Mouse (Mus musculus) NIH3T3 (cell line): ENCODE measurements around the gene Nlgn2.
A peak's percentile ranks its signal among the peaks of the same experiment; 100 is the strongest.

Source experiments
- DNase-seq: peaks from one replicate; pipeline ENCODE4 v3.0.0-alpha.2; 2012; ENCODE audit warnings: low read depth

The Nlgn2 gene

GRCm38 (mm10) chr11:69828832-69829231 lies 8.8 kb downstream of the Nlgn2 start:
- no peak for DNase-seq

DNA sequence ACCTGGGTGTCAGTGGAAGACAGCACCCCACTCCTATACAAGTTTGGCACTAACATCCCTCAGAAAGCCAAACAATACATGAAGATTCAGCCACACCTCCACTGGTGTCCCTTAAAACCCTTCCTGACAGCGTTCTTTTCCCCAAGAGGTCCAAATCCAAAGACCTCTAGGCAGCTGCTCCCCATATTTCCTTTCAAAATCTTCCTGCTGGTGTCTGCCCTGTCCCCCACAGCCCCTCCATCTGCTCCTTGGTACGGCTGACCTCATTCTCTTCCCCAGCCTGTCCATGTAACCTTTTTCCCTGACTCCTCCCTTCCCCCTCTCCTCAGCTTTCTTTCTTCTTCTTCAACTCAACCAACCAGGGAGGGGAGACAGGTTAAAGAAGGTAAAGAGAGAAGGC lies 14.1 kb downstream of the Nlgn2 start:
- DNase-seq, result no peak

- DNase-seq, result no peak
These were observed 15.5 kb downstream of the Nlgn2 start, which contains the start of gene Spem1 for GRCm38 (mm10) chr11:69822080-69822479. Spem1 (minus strand) TSS chr11:69822180.

- no peak for DNase-seq
These were observed 18.7 kb downstream of the Nlgn2 start for GRCm38 (mm10) chr11:69818871-69819270.

- DNase-seq, result no peak
These were observed 19.2 kb downstream of the Nlgn2 start, which contains the start of gene Spem2 for GRCm38 (mm10) chr11:69818365-69818764. Spem2 (minus strand) TSS chr11:69818465.

- no peak for DNase-seq
These were observed 21.1 kb downstream of the Nlgn2 start for GRCm38 (mm10) chr11:69816520-69816919.

- DNase-seq, result no peak
These were observed 22.4 kb downstream of the Nlgn2 start, which contains the start of gene Gm39566 for GRCm38 (mm10) chr11:69815155-69815554. Gm39566 (minus strand) TSS chr11:69815298.

DNA sequence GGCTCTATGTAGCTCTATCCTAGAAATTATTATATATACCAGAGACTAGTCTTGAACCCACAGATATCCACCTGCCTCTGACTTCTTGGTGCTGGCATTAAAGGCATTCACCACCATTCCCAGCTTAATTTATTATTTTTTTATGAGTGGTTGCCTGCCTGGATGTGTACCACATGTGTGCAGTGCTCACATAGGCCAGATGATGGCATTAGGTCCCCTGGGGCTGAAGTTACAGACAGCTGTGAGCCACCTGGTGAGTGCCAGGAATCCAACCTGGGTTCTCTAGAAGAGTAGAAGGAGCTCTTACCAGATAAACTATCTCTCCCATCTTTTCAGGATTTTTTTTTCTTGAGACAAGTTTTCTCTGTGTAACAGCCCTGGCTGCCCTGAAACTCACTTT lies 27.3 kb downstream of the Nlgn2 start:
- no peak for DNase-seq

DNA sequence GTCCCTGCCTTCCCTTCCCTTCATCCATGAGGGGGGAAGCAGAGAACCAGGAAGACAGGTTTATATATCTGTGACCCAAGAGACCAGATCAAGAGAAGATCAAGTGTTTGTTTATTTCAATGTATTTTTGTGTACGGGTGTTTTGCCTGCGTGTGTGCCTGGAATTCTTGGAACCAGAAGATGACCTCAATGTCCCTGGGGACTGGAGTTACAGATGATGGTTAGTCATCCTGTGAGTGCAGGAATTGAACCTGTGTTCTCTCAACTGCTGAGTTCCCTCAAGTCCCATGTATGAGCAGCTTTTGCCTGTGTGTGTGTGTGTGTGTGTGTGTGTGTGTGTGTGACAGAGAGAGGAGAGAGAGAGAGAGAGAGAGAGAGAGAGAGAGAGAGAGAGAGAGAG lies 29.9 kb downstream of the Nlgn2 start:
- peak; percentile 58 for DNase-seq

DNA sequence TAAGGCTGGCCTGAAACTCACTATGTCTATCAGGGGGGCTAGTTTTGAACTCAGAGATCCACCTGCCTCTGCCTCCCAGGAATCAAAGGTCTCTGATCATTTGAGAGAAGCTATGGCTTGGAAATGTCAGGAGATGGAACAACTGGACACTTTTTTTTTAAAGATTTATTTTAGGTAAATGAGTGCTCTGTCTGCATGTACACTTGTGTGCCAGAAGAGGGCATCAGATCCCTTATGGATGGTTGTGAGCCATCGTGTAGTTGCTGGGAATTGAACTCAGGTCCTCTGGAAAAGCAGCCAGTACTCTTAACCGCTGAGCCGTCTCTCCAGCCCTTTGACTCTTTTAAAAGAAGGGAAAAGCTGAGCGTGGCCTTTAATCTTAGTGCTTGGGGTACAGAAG lies 31.2 kb downstream of the Nlgn2 start:
- DNase-seq, result no peak

GRCm38 (mm10) chr11:69804972-69805909 lies 32.3 kb downstream of the Nlgn2 start, which contains the start of gene Tmem102:
Tmem102 (minus strand) TSS chr11:69805624.
- no peak for DNase-seq

- no peak for DNase-seq
These were observed 33.0 kb downstream of the Nlgn2 start for GRCm38 (mm10) chr11:69804652-69804940.

DNA sequence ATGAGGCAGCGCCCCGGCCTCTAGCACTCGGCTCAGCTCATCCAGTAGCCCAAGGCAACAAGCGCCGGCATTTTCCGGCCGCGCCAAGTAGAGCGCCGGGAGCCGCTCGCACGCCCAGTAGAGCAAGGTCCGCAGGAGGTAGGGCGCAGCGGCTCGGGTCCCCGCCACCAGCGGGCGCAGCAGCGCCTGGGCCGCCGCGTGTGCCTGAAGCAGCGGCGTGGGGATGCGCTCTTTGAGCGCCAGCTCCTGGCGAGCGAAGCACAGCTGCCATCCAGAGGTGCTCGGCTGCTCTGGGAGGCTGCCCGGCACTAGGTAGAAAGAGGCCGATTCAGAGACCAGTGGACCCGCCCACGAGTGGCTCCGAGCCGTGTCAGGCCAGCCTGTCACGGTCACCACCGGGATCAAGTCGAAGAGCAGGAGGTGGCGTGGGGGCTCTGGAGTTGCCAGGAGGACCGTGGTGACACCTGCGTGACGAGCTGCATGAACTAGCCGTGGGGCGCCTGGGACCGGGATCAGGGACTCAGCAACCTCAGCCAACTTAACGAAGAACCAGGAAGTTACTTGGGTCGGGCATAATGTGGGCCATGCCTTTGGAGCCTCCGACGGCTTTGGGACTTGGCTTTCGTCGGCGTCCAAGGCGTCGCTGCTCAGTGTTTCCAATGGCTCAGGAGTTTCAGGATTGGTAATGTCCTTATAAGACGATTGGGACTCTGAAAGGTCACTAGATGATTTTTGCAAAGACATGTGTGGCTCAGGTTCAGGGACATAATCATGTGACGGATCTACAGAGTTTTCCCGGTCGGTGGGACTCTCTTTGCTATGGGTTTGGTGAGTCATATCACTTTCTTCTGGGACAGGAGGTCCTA lies 33.6 kb downstream of the Nlgn2 start:
- DNase-seq, result peak; percentile 85

DNA sequence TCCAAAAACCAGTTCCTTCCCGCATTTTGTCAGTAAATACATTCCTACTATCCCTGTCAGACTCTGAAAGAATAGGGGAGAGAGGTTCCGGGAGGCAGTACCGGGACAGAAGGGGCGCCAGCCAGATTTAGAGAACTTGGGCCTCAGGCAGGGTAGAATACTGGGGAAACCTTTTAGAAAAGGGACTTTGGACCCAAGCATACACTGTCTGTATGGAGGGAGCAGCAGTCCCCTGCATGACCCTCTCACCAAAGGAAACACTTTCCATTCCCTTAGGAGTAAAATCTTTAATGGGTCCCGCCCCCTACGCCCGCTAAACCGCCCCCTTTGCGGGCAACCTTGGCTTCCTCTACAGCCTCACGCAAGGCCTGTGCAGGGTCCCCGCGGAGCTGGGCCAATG lies 34.3 kb downstream of the Nlgn2 start:
- DNase-seq, result no peak

DNA sequence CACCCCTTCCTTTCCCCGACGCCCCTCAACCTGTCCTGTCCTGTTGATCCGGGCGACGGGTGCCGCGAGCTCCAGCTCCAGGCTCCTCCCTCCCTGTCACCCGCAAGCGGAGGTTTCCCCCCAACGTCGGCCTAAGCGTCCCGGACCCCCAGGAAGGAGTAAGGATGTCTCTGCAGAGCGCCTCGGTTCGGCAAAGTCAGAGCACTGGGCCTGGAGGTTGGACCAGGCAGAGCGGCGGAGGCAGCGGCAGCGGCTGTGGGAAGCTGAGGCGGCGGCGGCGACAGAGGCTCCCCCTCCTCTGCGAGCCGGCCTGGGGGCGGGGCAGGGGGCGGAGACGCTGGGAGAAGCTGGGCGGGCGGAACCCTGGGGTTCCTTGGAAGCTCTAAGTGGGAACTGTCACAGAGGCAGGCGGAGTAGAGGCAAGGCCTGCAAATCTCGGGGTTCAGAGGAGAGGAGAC lies 34.9 kb downstream of the Nlgn2 start:
- DNase-seq, result peak; percentile 58

GRCm38 (mm10) chr11:69801379-69801977 lies 36.1 kb downstream of the Nlgn2 start, which contains the start of gene Fgf11:
Fgf11 (minus strand) TSS chr11:69801857.
- DNase-seq, result no peak

DNA sequence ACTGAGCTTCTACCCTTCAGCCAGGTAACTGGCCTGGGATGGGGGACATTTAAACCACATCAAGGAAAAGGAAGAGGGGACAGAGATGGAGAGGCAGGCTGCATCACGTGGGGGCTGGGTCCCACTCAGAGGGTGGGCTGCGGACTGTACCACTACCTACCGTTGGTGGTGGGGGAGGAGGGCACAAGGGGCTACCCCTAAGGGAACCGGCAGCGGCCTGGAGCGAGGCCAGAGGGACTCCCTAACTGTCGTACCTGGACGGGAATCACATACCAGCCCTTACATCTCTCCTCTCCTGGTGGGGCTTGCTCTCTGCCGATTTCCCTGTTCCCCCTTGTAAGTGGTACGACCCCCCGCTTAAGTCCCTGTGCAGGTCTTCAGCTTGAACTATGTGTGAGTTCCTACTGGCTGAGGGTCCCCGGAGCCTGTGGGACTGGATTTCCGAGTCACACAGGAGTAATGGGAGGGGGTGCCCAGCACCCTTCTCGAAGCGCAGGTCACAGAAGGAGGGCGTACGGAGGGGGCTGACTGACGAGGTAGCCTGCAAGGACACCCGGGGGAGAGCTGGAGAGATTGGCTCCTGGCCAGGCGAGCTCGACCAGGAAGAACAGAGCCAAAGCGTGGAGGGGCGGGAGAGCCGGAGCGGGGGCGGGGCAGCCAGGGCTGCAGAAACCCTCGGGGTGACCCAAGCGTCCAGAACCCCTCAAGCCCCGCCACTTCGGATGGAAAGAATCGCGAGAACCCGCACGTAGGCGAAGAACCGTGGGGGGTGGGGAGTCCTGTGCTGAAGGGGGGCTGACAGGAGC lies 37.0 kb downstream of the Nlgn2 start:
- DNase-seq, result peak; percentile 42

DNA sequence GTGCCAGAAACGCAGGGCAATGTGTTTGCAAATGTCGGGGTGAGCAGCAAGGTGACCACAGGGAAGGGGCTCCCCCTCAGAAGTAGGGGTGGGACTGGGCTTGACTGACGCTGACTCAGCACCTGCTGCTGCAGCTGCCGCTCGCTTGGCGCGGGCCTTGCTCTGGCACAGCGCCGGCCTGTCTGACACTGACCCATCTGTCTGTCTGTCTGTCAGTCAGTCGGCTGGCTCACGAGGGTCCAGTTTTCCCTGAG lies 37.5 kb downstream of the Nlgn2 start:
- peak; percentile 40 for DNase-seq

DNA sequence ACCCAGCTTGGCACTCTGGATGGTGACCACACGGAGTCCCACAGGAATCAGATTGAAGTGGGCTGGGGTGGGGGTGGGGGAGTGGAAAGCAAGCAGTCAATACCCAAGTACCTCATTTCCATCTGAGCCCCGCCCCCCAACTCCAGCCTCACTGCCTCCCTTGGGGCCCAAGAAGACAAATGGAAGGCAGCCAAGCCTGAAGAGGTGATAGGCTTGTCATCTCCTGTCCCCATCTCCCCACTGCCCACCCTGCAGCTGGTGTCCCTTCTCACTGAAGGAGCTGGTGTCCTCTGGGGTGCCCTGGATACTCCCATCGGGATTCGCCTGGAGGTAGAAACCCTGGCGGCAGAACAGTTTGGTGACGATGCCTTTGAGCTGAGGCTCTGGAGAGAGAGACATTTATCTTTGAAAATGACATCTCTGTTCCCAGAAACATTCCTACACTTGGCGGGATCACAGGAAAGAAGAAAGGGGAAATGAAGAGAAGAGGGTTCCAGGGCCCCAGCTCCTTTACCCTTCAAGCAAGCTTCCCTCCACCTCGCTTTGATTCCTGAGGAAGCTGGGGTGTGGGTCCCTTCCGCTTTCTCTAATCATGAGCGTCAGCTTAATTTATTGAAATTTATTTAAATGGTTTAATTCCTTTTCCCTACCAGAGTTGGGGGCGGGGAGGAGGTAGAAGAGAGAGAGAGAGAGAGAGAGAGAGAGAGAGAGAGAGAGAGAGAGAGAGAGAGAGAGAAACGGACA lies 38.0 kb downstream of the Nlgn2 start:
- DNase-seq, result no peak

GRCm38 (mm10) chr11:69797924-69798323 lies 39.7 kb downstream of the Nlgn2 start:
- DNase-seq, result no peak

GRCm38 (mm10) chr11:69795983-69796435 lies 41.6 kb downstream of the Nlgn2 start:
- no peak for DNase-seq
